Mouse (Mus musculus) CH12.LX (cell line): ENCODE data around the gene Ubl3. TPM values are rescaled to one million over a fixed set of nuclear protein-coding genes. Genes with fewer than 3 reads are reported as not detected.
A peak's percentile ranks its signal among the peaks of the same experiment; 100 is the strongest.

Experiments
- DNase-seq: peaks from one replicate; pipeline ENCODE4 v3.0.0-alpha.2; 2013; ENCODE audit errors: extremely low read depth
- H3K27ac ChIP-seq: 2 replicates; pipeline ENCODE4 v1.5.1; 2012; ENCODE audit warnings: low read depth, mild to moderate bottlenecking, control low read depth, moderate library complexity; ENCODE audit not compliant: insufficient read depth
- H3K27me3 ChIP-seq: replicated peaks from 2 replicates; pipeline ENCODE3; 2012; ENCODE audit warnings: inconsistent platforms
- H3K36me3 ChIP-seq, 2 experiments: replicated peaks in 1 of 2; 2 replicates each; pipeline versions ENCODE3 to v1.6.1; 2012; ENCODE audit warnings: inconsistent platforms in 1 of 2, low read length in 1 of 2, mild to moderate bottlenecking in 1 of 2, mixed read lengths in 1 of 2, moderate library complexity in 1 of 2; ENCODE audit not compliant: control insufficient read depth in 1 of 2, insufficient read depth in 1 of 2
- H3K4me1 ChIP-seq, 2 experiments: 2 replicates each; pipeline ENCODE4 v1.6.1; 2012; ENCODE audit warnings: inconsistent platforms in 1 of 2, moderate library complexity in 1 of 2; ENCODE audit not compliant: insufficient read depth in 2 of 2, control insufficient read depth in 1 of 2
- H3K4me2 ChIP-seq: 2 replicates; pipeline ENCODE4 v1.6.1; 2012; ENCODE audit warnings: low read depth, mild to moderate bottlenecking, control low read depth; ENCODE audit not compliant: poor library complexity, insufficient read depth, severe bottlenecking
- H3K4me3 ChIP-seq, 3 experiments: fragments of 150-350 bp in 1 of 3; sonication (generic) in 1 of 3; replicated peaks in 1 of 3; 2 replicates each; pipeline versions ENCODE3 to v1.5.1; 2011 to 2012; ENCODE audit warnings: low read depth in 2 of 3, low read length in 2 of 3, mild to moderate bottlenecking in 2 of 3, moderate library complexity in 2 of 3, control low read depth in 1 of 3, improper control_type of control experiment in 1 of 3, inconsistent platforms in 1 of 3, mixed read lengths in 1 of 3; ENCODE audit not compliant: poor library complexity in 1 of 3
- H3K79me2 ChIP-seq: replicated peaks from 2 replicates; pipeline ENCODE4 v1.6.1; 2012; ENCODE audit warnings: mild to moderate bottlenecking, moderate library complexity; ENCODE audit not compliant: control insufficient read depth, poor library complexity, insufficient read depth, severe bottlenecking; ENCODE audit errors: extremely low read depth
- H3K9ac ChIP-seq: 2 replicates; pipeline ENCODE4 v1.6.1; 2012; ENCODE audit warnings: low read depth, mild to moderate bottlenecking, control low read depth, moderate library complexity; ENCODE audit not compliant: insufficient read depth
- H3K9me3 ChIP-seq: replicated peaks from 2 replicates; pipeline ENCODE3; 2012; ENCODE audit warnings: low read length, inconsistent platforms, mixed read lengths
- CHD1 ChIP-seq: IDR thresholded peaks from 2 replicates; pipeline ENCODE4 v1.6.1; 2012; ENCODE audit warnings: low read depth, low read length, improper control_type of control experiment, inconsistent platforms
- CTCF ChIP-seq, 2 experiments: IDR thresholded peaks in 1 of 2; conservative IDR thresholded peaks in 1 of 2; 2 replicates each; pipeline ENCODE4 v1.5.1; 2011 to 2012; ENCODE audit warnings: low read depth in 2 of 2, low read length in 2 of 2, improper control_type of control experiment in 1 of 2, inconsistent platforms in 1 of 2, mild to moderate bottlenecking in 1 of 2, moderate library complexity in 1 of 2
- HCFC1 ChIP-seq: IDR thresholded peaks from 2 replicates; pipeline ENCODE4 v1.6.1; 2012; ENCODE audit warnings: low read depth, mild to moderate bottlenecking, inconsistent platforms, low read length, improper control_type of control experiment
- JUN ChIP-seq: IDR thresholded peaks from 2 replicates; pipeline ENCODE4 v1.6.1; 2011; ENCODE audit warnings: low read depth, mild to moderate bottlenecking, low read length, improper control_type of control experiment, moderate library complexity; ENCODE audit not compliant: insufficient read depth
- MAX ChIP-seq: IDR thresholded peaks from 2 replicates; pipeline ENCODE4 v1.6.1; 2011; ENCODE audit warnings: low read length, improper control_type of control experiment
- MAZ ChIP-seq: IDR thresholded peaks from 2 replicates; pipeline ENCODE4 v1.6.1; 2012; ENCODE audit warnings: low read depth, mild to moderate bottlenecking, inconsistent platforms, low read length, improper control_type of control experiment, moderate library complexity
- MEF2A ChIP-seq: IDR thresholded peaks from 2 replicates; pipeline ENCODE4 v1.6.1; 2014; ENCODE audit warnings: low read depth, mild to moderate bottlenecking, inconsistent platforms, low read length, improper control_type of control experiment, borderline replicate concordance
- NELFE ChIP-seq: IDR thresholded peaks from 2 replicates; pipeline ENCODE4 v1.6.1; 2011; ENCODE audit warnings: low read depth, low read length, improper control_type of control experiment
- NRF1 ChIP-seq: IDR thresholded peaks from 2 replicates; pipeline ENCODE4 v1.6.1; 2014; ENCODE audit warnings: low read depth, mild to moderate bottlenecking, inconsistent platforms, low read length, improper control_type of control experiment, moderate library complexity
- POLR2A ChIP-seq: IDR thresholded peaks from 2 replicates; pipeline ENCODE4 v1.6.1; 2011; ENCODE audit warnings: low read depth, mild to moderate bottlenecking, improper control_type of control experiment, low read length
- POLR2AphosphoS2 ChIP-seq: IDR thresholded peaks from 2 replicates; pipeline ENCODE4 v1.6.1; 2011; ENCODE audit warnings: low read depth, low read length, improper control_type of control experiment
- SMC3 ChIP-seq: IDR thresholded peaks from 2 replicates; pipeline ENCODE4 v1.6.1; 2011; ENCODE audit warnings: low read depth, low read length, improper control_type of control experiment
- TBP ChIP-seq: conservative IDR thresholded peaks from 2 replicates; pipeline ENCODE4 v1.6.1; 2011; ENCODE audit warnings: low read depth, low read length, improper control_type of control experiment
- USF1 ChIP-seq: IDR thresholded peaks from 2 replicates; pipeline ENCODE4 v1.6.1; 2014; ENCODE audit warnings: low read depth, mild to moderate bottlenecking, inconsistent platforms, low read length, improper control_type of control experiment
- ZMIZ1 ChIP-seq: IDR thresholded peaks from 2 replicates; pipeline ENCODE4 v1.6.1; 2012; ENCODE audit warnings: low read depth, mild to moderate bottlenecking, inconsistent platforms, low read length, improper control_type of control experiment
- ZNF384 ChIP-seq: IDR thresholded peaks from 2 replicates; pipeline ENCODE4 v1.6.1; 2012; ENCODE audit warnings: low read depth, low read length, improper control_type of control experiment, inconsistent platforms
- dilution Hi-C: fragments of 300-500 bp; cut with MboI; formaldehyde crosslinking; loops from 2 replicates; pipeline ENCODE4 v1.14.3; 2020; ENCODE audit warnings: low sequenced_read_pairs; ENCODE audit not compliant: extremely low pct_unique_long_range_greater_than_20kb, extremely low pct_ligation_motif_present
- in situ Hi-C: fragments of 300-500 bp; cut with MboI; formaldehyde crosslinking; loops from 3 replicates; pipeline ENCODE4 v1.14.3; 2019; ENCODE audit warnings: low sequenced_read_pairs, low pct_ligation_motif_present, low pct_unique_long_range_greater_than_20kb, mixed read lengths
- polyA plus RNA-seq: library from polyadenylated mRNA; unstranded; fragments of >175 nt; gene quantifications from 2 replicates; pipeline ENCODE4 v1.2.1, GENCODE M21; 2012; ENCODE audit warnings: low read depth; ENCODE audit not compliant: insufficient read length
- total RNA-seq, 2 experiments: library from RNA; depleted of rRNA; stranded (reverse); fragments of 300-350 nt in 1 of 2; fragments of >200 nt in 1 of 2; gene quantifications; 2 replicates each; pipeline ENCODE4 v1.2.3; 2012 to 2014

The Ubl3 gene
- total and polyA plus RNA-seq, 3 experiments: 46.9 to 83.3 (median 81.8) TPM

GRCm38 (mm10) chr5:148580388-148580985 lies 27.9 kb upstream of the Ubl3 start:
- in situ Hi-C loops (no loop called here), dilution Hi-C loops (no loop called here)
- H3K4me1 ChIP-seq: peaks cover 3 to 5% of the 10 kb centered on the region in 2 experiments

GRCm38 (mm10) chr5:148579156-148579555 lies 26.6 kb upstream of the Ubl3 start:
- Histone ChIP-seq H3K4me1 (peaks cover 3 to 5% of the 10 kb centered on the region in 2 experiments), H3K27ac (no peak overlapping the region), H3K9me3 (peaks cover 9% of the 10 kb centered on the region), H3K27me3 (no peaks in the 10 kb centered on the region), H3K4me3 (no peak overlapping the region), H3K9ac (no peak overlapping the region), H3K36me3 (no peaks in the 10 kb centered on the region), H3K79me2 (no peaks in the 10 kb centered on the region), H3K4me2 (no peak overlapping the region)
- DNase-seq: no peak
- TF ChIP-seq HCFC1 (no peak), CTCF (conservative IDR thresholded peaks at IDR 0.05 in 1 of 2, IDR thresholded peaks at IDR 0.05 in 1 of 2; ENCODE audit: low read depth in 2 of 2, low read length in 2 of 2) (peak in 1 of 2 experiments; percentile 12; a peak in 1 of 4 replicates), SMC3 (peak; percentile 11; the same call in 1 of the 2 replicates)
- in situ Hi-C loops: no loop called here
- dilution Hi-C loops: no loop called here

More at GRCm38 (mm10) chr5:148580388-148580985, 27.9 kb upstream of the Ubl3 start:
- Histone ChIP-seq H3K9ac (no peak overlapping the region), H3K27ac (no peak overlapping the region)
- TF ChIP-seq JUN (no peak), MAX (no peak), ZNF384 (no peak), ZMIZ1 (no peak), NELFE (no peak), MEF2A (no peak), POLR2A (no peak), MAZ (no peak), POLR2AphosphoS2 (no peak), CHD1 (no peak), HCFC1 (no peak), NRF1 (no peak), TBP (no peak), USF1 (no peak)
- TF ChIP-seq, all 38 proteins: peak for 0
- Histone ChIP-seq H3K4me3 (no peak overlapping the region), H3K36me3 (no peaks in the 10 kb centered on the region), H3K27me3 (no peaks in the 10 kb centered on the region), H3K9me3 (peaks cover 13% of the 10 kb centered on the region), H3K79me2 (no peaks in the 10 kb centered on the region), H3K4me2 (no peak overlapping the region)
- no peak for DNase-seq
